Mouse (Mus musculus): ENCODE measurements around the gene Lipe. TPM values are rescaled to one million over a fixed set of nuclear protein-coding genes. Genes with fewer than 3 reads are reported as not detected.
A peak's percentile ranks its signal among the peaks of the same experiment; 100 is the strongest.

The Lipe gene
- polyA plus RNA-seq, 1 experiment from 2014 or later, result 9.1 TPM

GRCm38 (mm10) chr7:25348861-25349260, 49.6 kb downstream of the Lipe start:
- Histone ChIP-seq H3K27ac (ENCODE audit: low read length) (no peak overlapping the region), H3K36me3 (ENCODE audit: control insufficient read depth, insufficient read depth, low read length) (peaks cover 22% of the 10 kb centered on the region), H3K27me3 (replicated peaks; ENCODE audit: control insufficient read depth, insufficient read depth, low read length) (no peaks in the 10 kb centered on the region), H3K9me3 (ENCODE audit: control insufficient read depth, low read length) (peaks cover 4% of the 10 kb centered on the region; the same call in 1 of the 2 replicates), H3K4me2 (ENCODE audit: low read depth, low read length) (no peak overlapping the region), H3K4me1 (ENCODE audit: control insufficient read depth, insufficient read depth, low read length) (no peaks in the 10 kb centered on the region), H3K4me3 (ENCODE audit: low read length) (no peak overlapping the region), H3K9ac (ENCODE audit: low read depth, low read length) (no peak overlapping the region)
- 83% methylated on average over 8 of the region's 8 CpGs for WGBS
- ATAC-seq, result no peak

DNA sequence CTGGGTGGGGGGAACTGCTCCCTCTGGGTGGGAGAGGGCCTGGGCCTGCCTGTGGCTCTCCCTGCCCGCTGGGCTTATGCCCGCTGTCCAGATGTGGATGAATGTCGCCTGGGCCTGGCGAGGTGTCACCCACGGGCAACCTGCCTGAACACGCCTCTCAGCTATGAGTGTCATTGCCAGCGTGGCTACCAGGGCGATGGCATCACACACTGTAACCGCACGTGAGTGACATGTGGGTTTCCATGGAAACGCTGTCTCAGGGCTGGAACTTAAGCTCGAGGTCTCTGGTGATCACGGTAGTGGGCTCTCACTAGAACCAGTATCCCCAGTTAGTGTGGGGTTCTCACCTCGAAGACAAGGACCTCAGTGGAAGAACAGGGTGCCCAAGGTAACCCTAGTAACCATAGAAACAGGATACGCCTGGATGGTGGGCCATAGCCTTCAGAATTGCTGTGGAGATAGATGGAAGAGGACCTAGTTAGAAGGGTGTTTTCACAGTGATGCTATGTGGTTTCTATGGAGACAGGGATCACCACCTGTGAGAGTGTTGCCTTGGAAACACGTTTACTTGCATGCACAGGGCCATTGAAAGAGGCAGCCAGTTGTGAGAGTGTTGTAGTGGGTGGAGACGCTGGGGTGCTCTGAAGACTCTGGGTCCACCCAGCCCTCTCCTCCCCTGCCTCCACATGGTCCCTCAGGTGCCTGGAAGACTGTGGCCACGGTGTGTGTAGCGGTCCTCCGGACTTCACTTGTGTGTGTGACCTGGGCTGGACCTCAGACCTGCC, 57.3 kb downstream of the Lipe start:
- Histone ChIP-seq H3K9me3 (ENCODE audit: control insufficient read depth, low read length) (no peaks in the 10 kb centered on the region), H3K9ac (ENCODE audit: low read depth, low read length) (no peak overlapping the region), H3K27ac (ENCODE audit: low read length) (no peak overlapping the region), H3K27me3 (replicated peaks; ENCODE audit: control insufficient read depth, insufficient read depth, low read length) (no peaks in the 10 kb centered on the region), H3K4me3 (ENCODE audit: low read length) (no peak overlapping the region), H3K4me2 (ENCODE audit: low read depth, low read length) (no peak overlapping the region), H3K36me3 (ENCODE audit: control insufficient read depth, insufficient read depth, low read length) (peaks cover 6% of the 10 kb centered on the region; the same call in 1 of the 2 replicates), H3K4me1 (ENCODE audit: control insufficient read depth, insufficient read depth, low read length) (no peaks in the 10 kb centered on the region)
- WGBS, result 83% methylated on average over 20 of the region's 20 CpGs
- ATAC-seq, result no peak

- 85% methylated on average over 9 of the region's 9 CpGs for WGBS
- ATAC-seq, result peak; percentile 91
- no peaks in the 10 kb centered on the region for H3K27me3 ChIP-seq (replicated peaks; ENCODE audit: control insufficient read depth, insufficient read depth, low read length)
- peaks cover 8% of the 10 kb centered on the region for H3K36me3 ChIP-seq (ENCODE audit: control insufficient read depth, insufficient read depth, low read length)
- H3K9ac ChIP-seq (ENCODE audit: low read depth, low read length), result no peak overlapping the region
- H3K4me3 ChIP-seq (ENCODE audit: low read length), result no peak overlapping the region
- no peaks in the 10 kb centered on the region for H3K9me3 ChIP-seq (ENCODE audit: control insufficient read depth, low read length)
- no peaks in the 10 kb centered on the region for H3K4me1 ChIP-seq (ENCODE audit: control insufficient read depth, insufficient read depth, low read length)
- no peak overlapping the region for H3K4me2 ChIP-seq (ENCODE audit: low read depth, low read length)
- H3K27ac ChIP-seq (ENCODE audit: low read length), result no peak overlapping the region
Observed at GRCm38 (mm10) chr7:25339329-25339728, 59.2 kb downstream of the Lipe start.

GRCm38 (mm10) chr7:25334472-25334871, 64.0 kb downstream of the Lipe start:
- Histone ChIP-seq H3K4me2 (ENCODE audit: low read depth, low read length) (no peak overlapping the region), H3K9me3 (ENCODE audit: control insufficient read depth, low read length) (no peaks in the 10 kb centered on the region), H3K27ac (ENCODE audit: low read length) (no peak overlapping the region), H3K27me3 (replicated peaks; ENCODE audit: control insufficient read depth, insufficient read depth, low read length) (no peaks in the 10 kb centered on the region), H3K36me3 (ENCODE audit: control insufficient read depth, insufficient read depth, low read length) (peaks cover 13% of the 10 kb centered on the region), H3K4me3 (ENCODE audit: low read length) (no peak overlapping the region), H3K9ac (ENCODE audit: low read depth, low read length) (no peak overlapping the region), H3K4me1 (ENCODE audit: control insufficient read depth, insufficient read depth, low read length) (no peaks in the 10 kb centered on the region)
- ATAC-seq, result no peak
- WGBS, result 82% methylated on average over 12 of the region's 12 CpGs

GRCm38 (mm10) chr7:25333596-25334307, 64.8 kb downstream of the Lipe start:
- H3K9me3 ChIP-seq (ENCODE audit: control insufficient read depth, low read length), result no peaks in the 10 kb centered on the region
- ATAC-seq, result peak; percentile 60; the same call in 1 of the 2 replicates
- H3K27ac ChIP-seq (ENCODE audit: low read length), result no peak overlapping the region
- H3K4me3 ChIP-seq (ENCODE audit: low read length), result no peak overlapping the region
- H3K36me3 ChIP-seq (ENCODE audit: control insufficient read depth, insufficient read depth, low read length), result peaks cover 13% of the 10 kb centered on the region
- H3K9ac ChIP-seq (ENCODE audit: low read depth, low read length), result no peak overlapping the region
- 40% methylated on average over 16 of the region's 16 CpGs for WGBS
- H3K4me2 ChIP-seq (ENCODE audit: low read depth, low read length), result no peak overlapping the region
- no peaks in the 10 kb centered on the region for H3K4me1 ChIP-seq (ENCODE audit: control insufficient read depth, insufficient read depth, low read length)
- no peaks in the 10 kb centered on the region for H3K27me3 ChIP-seq (replicated peaks; ENCODE audit: control insufficient read depth, insufficient read depth, low read length)

Other genes with a start within 250 kb of the Lipe start
- gene Pou2f2, start 219.0 kb downstream of the Lipe start, polyA plus RNA-seq (2015; fragmentation: Nextera tagmentation; extraction: Ambion mirVana), result 1.0 and 1.2 TPM in 2 replicates
- gene Dedd2, start 178.1 kb downstream of the Lipe start, polyA plus RNA-seq (2015; fragmentation: Nextera tagmentation; extraction: Ambion mirVana), result 11.3 and 11.9 TPM in 2 replicates
- 1.9 and 2.3 TPM in 2 replicates for gene Zfp526, start 177.3 kb downstream of the Lipe start, polyA plus RNA-seq (2015; fragmentation: Nextera tagmentation; extraction: Ambion mirVana)
- gene Gsk3a, start 160.9 kb downstream of the Lipe start, polyA plus RNA-seq (2015; fragmentation: Nextera tagmentation; extraction: Ambion mirVana), result 4.0 and 5.9 TPM in 2 replicates
- gene Erf, start 147.9 kb downstream of the Lipe start, polyA plus RNA-seq (2015; fragmentation: Nextera tagmentation; extraction: Ambion mirVana), result 6.6 and 7.9 TPM in 2 replicates
- gene Cic, start 131.0 kb downstream of the Lipe start, polyA plus RNA-seq (2015; fragmentation: Nextera tagmentation; extraction: Ambion mirVana), result 17.3 and 19.9 TPM in 2 replicates
- 175 and 180 TPM in 2 replicates for gene Pafah1b3, start 100.7 kb downstream of the Lipe start, polyA plus RNA-seq (2015; fragmentation: Nextera tagmentation; extraction: Ambion mirVana)
- 0.56 and 0.93 TPM in 2 replicates for gene Prr19, start 97.3 kb downstream of the Lipe start, polyA plus RNA-seq (2015; fragmentation: Nextera tagmentation; extraction: Ambion mirVana)
- gene Tmem145, start 92.6 kb downstream of the Lipe start, polyA plus RNA-seq (2015; fragmentation: Nextera tagmentation; extraction: Ambion mirVana), result 0.61 and 1.1 TPM in 2 replicates
- gene Megf8, start 81.5 kb downstream of the Lipe start, polyA plus RNA-seq (2015; fragmentation: Nextera tagmentation; extraction: Ambion mirVana), result 6.8 and 7.1 TPM in 2 replicates
- gene Cnfn, start 29.0 kb downstream of the Lipe start, polyA plus RNA-seq (2015; fragmentation: Nextera tagmentation; extraction: Ambion mirVana), result 0.69 and 1.1 TPM in 2 replicates
- 0.18 and 0.43 TPM in 2 replicates for gene Cxcl17, start 14.2 kb upstream of the Lipe start, polyA plus RNA-seq (2015; fragmentation: Nextera tagmentation; extraction: Ambion mirVana)
- gene Ceacam1, start 78.9 kb upstream of the Lipe start, polyA plus RNA-seq (2015; fragmentation: Nextera tagmentation; extraction: Ambion mirVana), result 40.6 and 46.7 TPM in 2 replicates
- gene Ceacam2, start 141.1 kb upstream of the Lipe start, polyA plus RNA-seq (2015; fragmentation: Nextera tagmentation; extraction: Ambion mirVana), result not detected in 2 replicates
- gene Erich4, start 217.2 kb upstream of the Lipe start, polyA plus RNA-seq (2015; fragmentation: Nextera tagmentation; extraction: Ambion mirVana), result 31.8 and 43.6 TPM in 2 replicates
- 41.8 and 43.4 TPM in 2 replicates for gene Dmac2, start 220.7 kb upstream of the Lipe start, polyA plus RNA-seq (2015; fragmentation: Nextera tagmentation; extraction: Ambion mirVana)
- 6.8 and 7.5 TPM in 2 replicates for gene B3gnt8, start 227.9 kb upstream of the Lipe start, polyA plus RNA-seq (2015; fragmentation: Nextera tagmentation; extraction: Ambion mirVana)